Mouse (Mus musculus) limb, embryonic 14.5 days (tissue): Measurements from ENCODE around the gene Tiprl. TPM values are rescaled to one million over a fixed set of nuclear protein-coding genes. Genes with fewer than 3 reads are reported as not detected.

Experiments used
- ATAC-seq: fragments of 200-750 bp; cut with Nextera tagmentation; 2 replicates; pipeline ENCODE4 v1.8.0; 2017; ENCODE audit warnings: low read depth, moderate number of reproducible peaks, moderate TSS enrichment; ENCODE audit not compliant: low FRiP score
- DNase-seq: peaks from one replicate; pipeline ENCODE4 v3.0.0-alpha.2; 2015; ENCODE audit warnings: low spot score
- H3K27ac ChIP-seq: fragments of 300-500 bp; sonication (generic); replicated peaks from 2 replicates; pipeline ENCODE4 v1.5.1; 2014; ENCODE audit warnings: low read depth, mild to moderate bottlenecking, low read length, moderate library complexity, mixed read lengths
- H3K27me3 ChIP-seq: fragments of 300-500 bp; sonication (generic); 2 replicates; pipeline ENCODE4 v1.6.1; 2014; ENCODE audit warnings: low read length, mixed read lengths; ENCODE audit not compliant: control insufficient read depth, insufficient read depth
- H3K36me3 ChIP-seq: fragments of 300-500 bp; sonication (generic); 2 replicates; pipeline ENCODE4 v1.6.1; 2014; ENCODE audit warnings: mild to moderate bottlenecking, low read length, moderate library complexity, mixed read lengths; ENCODE audit not compliant: control insufficient read depth, insufficient read depth
- H3K4me1 ChIP-seq: fragments of 300-500 bp; sonication (generic); 2 replicates; pipeline ENCODE4 v1.6.1; 2014; ENCODE audit warnings: antibody characterized with exemption, low read length, mixed read lengths; ENCODE audit not compliant: control insufficient read depth, insufficient read depth
- H3K4me2 ChIP-seq: fragments of 300-500 bp; sonication (generic); replicated peaks from 2 replicates; pipeline ENCODE4 v1.6.1; 2014; ENCODE audit warnings: low read depth, mild to moderate bottlenecking, low read length, moderate library complexity; ENCODE audit not compliant: severe bottlenecking
- H3K4me3 ChIP-seq: fragments of 300-500 bp; sonication (generic); replicated peaks from 2 replicates; pipeline ENCODE4 v1.5.1; 2014; ENCODE audit warnings: low read length
- H3K9ac ChIP-seq: fragments of 300-500 bp; sonication (generic); 2 replicates; pipeline ENCODE4 v1.6.1; 2014; ENCODE audit warnings: mild to moderate bottlenecking, low read depth, low read length, moderate library complexity; ENCODE audit not compliant: severe bottlenecking
- H3K9me3 ChIP-seq: fragments of 300-500 bp; sonication (generic); 2 replicates; pipeline ENCODE4 v1.6.1; 2016; ENCODE audit warnings: low read length; ENCODE audit not compliant: control insufficient read depth
- POLR2A ChIP-seq: fragments of 200-500 bp; IDR thresholded peaks from 2 replicates; pipeline ENCODE4 v1.8.0; 2012; ENCODE audit warnings: inconsistent platforms, mild to moderate bottlenecking, moderate library complexity, borderline replicate concordance; ENCODE audit not compliant: insufficient read depth, insufficient read length; ENCODE audit errors: extremely low read depth
- WGBS: fragments of 180-500 bp; shearing (Covaris S2); extraction: QIAGEN DNeasy Blood & Tissue Kit; methylation state at CpG from one replicate; pipeline ENCODE4 v1.1.7; 2014; 5-methylcytosine and 5-hydroxymethylcytosine counted together
- polyA plus RNA-seq, 2 experiments: library from polyadenylated mRNA; depleted of rRNA in 1 of 2; stranded (reverse) in 1 of 2; unstranded in 1 of 2; fragments of >200 nt; fragmentation: Nextera tagmentation in 1 of 2; extraction: Ambion mirVana in 1 of 2; gene quantifications; 2 replicates each; pipeline versions ENCODE4 v1.2.1 to v1.2.3; 2012 to 2014

The Tiprl gene
- polyA plus RNA-seq, 2 experiments = 52.4 to 84.9 TPM

DNA sequence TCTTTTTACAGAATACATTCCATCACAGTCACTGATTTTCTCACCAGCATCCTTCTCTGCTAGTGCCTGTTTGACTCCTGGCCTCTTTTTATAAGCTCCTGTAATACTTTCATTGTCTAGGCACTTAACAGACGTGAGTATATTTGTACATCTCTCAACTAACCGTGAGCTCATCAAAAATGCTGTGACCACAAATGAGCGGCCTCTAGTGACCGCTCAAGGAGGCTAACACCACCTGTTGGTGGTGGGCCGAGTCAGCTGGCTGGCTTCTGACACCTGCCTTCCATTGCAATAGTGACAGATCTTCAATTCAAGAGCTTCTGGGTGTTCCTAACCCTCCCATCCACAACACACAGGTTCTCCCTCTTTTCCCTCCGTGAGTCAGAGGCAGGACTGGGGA, 53.4 kb downstream of the Tiprl start:
- ATAC-seq = no peak
- H3K9me3 ChIP-seq = no peaks in the 10 kb centered on the region
- no peak for DNase-seq
- H3K27me3 ChIP-seq = no peaks in the 10 kb centered on the region
- no peak overlapping the region for H3K27ac ChIP-seq
- H3K4me3 ChIP-seq = no peak overlapping the region
- 80% methylated on average over 6 of the region's 6 CpGs for WGBS
- H3K36me3 ChIP-seq = peaks cover 29% of the 10 kb centered on the region
- no peak overlapping the region for H3K4me2 ChIP-seq
- no peak overlapping the region for H3K9ac ChIP-seq
- H3K4me1 ChIP-seq = no peaks in the 10 kb centered on the region
- TF ChIP-seq POLR2A = no peak

DNA sequence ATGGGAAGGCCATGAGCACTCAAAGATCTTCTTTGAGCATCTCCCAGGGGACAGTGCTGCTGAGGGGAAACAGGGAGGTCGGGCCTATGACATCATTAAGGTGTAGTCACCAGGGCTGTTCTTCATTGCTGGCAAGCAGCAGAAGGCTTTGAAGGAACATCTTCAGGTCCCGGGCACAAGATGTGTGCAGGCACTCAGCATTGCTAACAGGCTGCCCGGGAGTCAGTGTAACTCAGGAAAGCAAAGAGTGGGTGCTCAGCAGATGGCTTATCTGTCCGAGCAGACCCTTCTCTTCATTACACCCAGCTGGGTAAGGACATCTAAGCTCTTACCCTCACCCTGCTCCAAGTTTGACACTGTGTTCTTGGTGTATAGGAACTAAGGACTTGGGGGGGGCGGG, 57.5 kb downstream of the Tiprl start:
- DNase-seq = no peak
- no peak overlapping the region for H3K27ac ChIP-seq
- TF ChIP-seq POLR2A = no peak
- H3K36me3 ChIP-seq = peaks cover 33% of the 10 kb centered on the region
- 83% methylated on average over 4 of the region's 5 CpGs for WGBS
- no peaks in the 10 kb centered on the region for H3K4me1 ChIP-seq
- H3K4me2 ChIP-seq = no peak overlapping the region
- no peak overlapping the region for H3K9ac ChIP-seq
- no peak overlapping the region for H3K4me3 ChIP-seq
- no peak for ATAC-seq
- no peaks in the 10 kb centered on the region for H3K9me3 ChIP-seq
- H3K27me3 ChIP-seq = no peaks in the 10 kb centered on the region

DNA sequence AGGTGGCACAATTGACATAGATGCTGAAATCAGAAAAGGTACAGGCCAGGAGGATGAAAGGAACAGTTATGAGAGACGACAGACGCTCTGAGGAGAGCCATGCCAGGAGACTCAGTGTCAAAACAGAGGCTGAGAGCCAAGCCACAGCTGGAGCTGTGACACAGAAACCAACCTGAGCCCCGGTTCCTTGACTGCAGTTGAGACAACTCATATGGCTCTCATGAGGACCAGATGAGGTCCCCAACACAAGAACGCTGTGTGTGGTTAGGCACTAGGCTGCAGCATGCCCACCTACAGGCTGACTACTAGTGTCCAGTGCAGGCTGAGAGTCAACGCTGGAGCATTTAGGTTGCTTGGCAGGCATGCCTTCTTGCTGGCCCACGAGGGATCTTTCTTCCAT, 58.7 kb downstream of the Tiprl start:
- DNase-seq (no peak), ATAC-seq (no peak)
- no peak overlapping the region for H3K9ac ChIP-seq
- no peak for TF ChIP-seq POLR2A
- H3K27me3 ChIP-seq = no peaks in the 10 kb centered on the region
- H3K4me2 ChIP-seq = no peak overlapping the region
- H3K9me3 ChIP-seq = no peaks in the 10 kb centered on the region
- WGBS = 86% methylated on average over 6 of the region's 6 CpGs
- H3K4me1 ChIP-seq = no peaks in the 10 kb centered on the region
- H3K4me3 ChIP-seq = no peak overlapping the region
- no peak overlapping the region for H3K27ac ChIP-seq
- H3K36me3 ChIP-seq = peaks cover 24% of the 10 kb centered on the region

- no peaks in the 10 kb centered on the region for H3K4me1 ChIP-seq
- H3K9ac ChIP-seq = no peak overlapping the region
- 63% methylated on average over 7 of the region's 9 CpGs for WGBS
- no peaks in the 10 kb centered on the region for H3K27me3 ChIP-seq
- H3K9me3 ChIP-seq = no peaks in the 10 kb centered on the region
- no peak overlapping the region for H3K4me2 ChIP-seq
- no peak for DNase-seq
- H3K36me3 ChIP-seq = peaks cover 16% of the 10 kb centered on the region
- ATAC-seq = no peak
- no peak overlapping the region for H3K27ac ChIP-seq
- H3K4me3 ChIP-seq = no peak overlapping the region
- no peak for TF ChIP-seq POLR2A
These were observed 62.7 kb downstream of the Tiprl start for GRCm38 (mm10) chr1:165174059-165174616.

DNA sequence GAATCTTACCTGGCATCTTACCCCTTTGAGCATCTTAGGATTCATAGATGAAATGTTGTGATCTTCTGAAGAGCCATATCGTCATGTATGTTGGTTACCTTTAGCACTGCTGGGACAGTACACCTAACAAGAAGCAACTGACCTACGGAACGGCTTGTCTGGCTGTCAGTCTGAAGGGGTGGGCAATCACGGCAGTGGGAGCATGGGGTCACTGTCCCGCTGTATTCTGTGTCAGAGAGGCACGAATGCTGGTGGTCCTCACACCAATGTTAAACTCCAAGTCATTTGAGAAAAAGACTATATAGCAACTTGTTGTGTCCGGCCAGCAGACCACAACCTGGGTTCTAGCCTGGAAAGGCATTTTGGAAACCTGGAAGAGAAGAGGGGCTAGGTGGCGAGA, 65.5 kb downstream of the Tiprl start:
- H3K27ac ChIP-seq = no peak overlapping the region
- H3K9ac ChIP-seq = no peak overlapping the region
- H3K27me3 ChIP-seq = no peaks in the 10 kb centered on the region
- no peaks in the 10 kb centered on the region for H3K36me3 ChIP-seq
- WGBS = 86% methylated on average over 7 of the region's 8 CpGs
- no peaks in the 10 kb centered on the region for H3K9me3 ChIP-seq
- no peaks in the 10 kb centered on the region for H3K4me1 ChIP-seq
- TF ChIP-seq POLR2A = no peak
- H3K4me2 ChIP-seq = no peak overlapping the region
- DNase-seq = no peak
- H3K4me3 ChIP-seq = no peak overlapping the region
- ATAC-seq = no peak

- Histone ChIP-seq H3K27ac (no peak overlapping the region), H3K4me3 (no peak overlapping the region), H3K4me1 (no peaks in the 10 kb centered on the region), H3K9ac (no peak overlapping the region), H3K9me3 (no peaks in the 10 kb centered on the region), H3K27me3 (no peaks in the 10 kb centered on the region), H3K4me2 (no peak overlapping the region), H3K36me3 (no peaks in the 10 kb centered on the region)
- 65% methylated on average over 5 of the region's 5 CpGs for WGBS
- DNase-seq = no peak
- no peak for ATAC-seq
- no peak for TF ChIP-seq POLR2A
These were observed 66.6 kb downstream of the Tiprl start for GRCm38 (mm10) chr1:165170157-165170556.
